Mouse (Mus musculus): ENCODE data around the gene Vmn1r142.
"Not testable (repeated sequence)": the region's sequence is repeated elsewhere in the genome, so short reads cannot be mapped to it uniquely, and the experiment has no call there.

The Vmn1r142 gene

DNA sequence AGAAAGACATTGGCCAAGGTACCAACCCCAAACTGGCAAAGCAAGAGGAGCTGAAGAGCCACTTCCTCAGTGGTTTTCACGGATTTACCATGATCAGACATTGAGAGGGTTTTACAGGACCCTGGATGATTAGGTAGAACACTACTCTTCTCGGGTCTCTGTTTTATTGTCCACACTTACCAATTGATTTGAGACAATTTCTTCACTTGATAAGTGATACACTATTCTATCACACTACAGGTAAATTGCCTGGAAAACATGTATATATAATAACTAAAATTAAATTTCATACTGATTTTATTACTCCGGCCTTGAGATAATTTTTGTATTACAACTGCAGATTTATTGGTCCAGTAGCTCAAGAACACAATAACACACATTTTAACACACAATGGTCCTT lies at the start of gene Vmn1r142:
Vmn1r142 (minus strand) TSS at position 101 of the 400 bp plus-strand sequence.
- in situ Hi-C loops (cut with MboI, MseI): not testable (repeated sequence)

DNA sequence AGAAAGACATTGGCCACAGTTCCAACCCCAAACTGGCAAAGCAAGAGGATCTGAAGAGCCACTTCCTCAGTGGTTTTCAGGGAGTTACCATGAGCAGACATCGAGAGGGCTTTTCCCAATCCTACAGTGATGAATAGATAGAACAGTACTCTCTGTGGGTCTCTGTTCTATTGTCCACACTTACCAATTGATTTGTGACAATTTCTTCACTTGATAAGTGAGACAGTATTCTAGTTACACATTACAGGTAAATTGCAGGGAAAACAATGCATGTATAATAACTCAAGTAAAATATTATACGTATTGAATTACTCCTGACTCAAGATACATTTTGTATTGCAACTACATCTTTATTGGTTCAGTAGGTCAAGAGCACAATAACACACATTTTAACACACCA lies 37.3 kb upstream of the Vmn1r142 start, which contains the start of gene Gm8653:
Gm8653 (minus strand) TSS at position 101 of the 400 bp plus-strand sequence.
- in situ Hi-C loops (cut with MboI, MseI): not testable (repeated sequence)

DNA sequence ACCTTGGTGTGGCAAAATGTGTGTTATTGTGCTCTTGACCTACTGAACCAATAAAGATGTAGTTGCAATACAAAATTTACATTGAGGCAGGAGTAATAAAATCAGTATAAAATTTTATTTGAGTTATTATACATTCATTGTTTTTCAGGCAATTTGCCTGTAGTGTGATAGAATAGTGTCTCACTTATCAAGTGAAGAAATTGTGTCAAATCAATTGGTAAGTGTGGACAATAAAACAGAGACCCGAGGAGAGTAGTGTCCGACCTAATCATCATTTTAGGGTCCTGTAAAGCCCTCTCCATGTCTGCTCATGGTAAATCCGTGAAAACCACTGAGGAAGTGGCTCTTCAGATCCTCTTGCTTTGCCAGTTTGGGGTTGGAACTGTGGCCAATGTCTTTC lies 25.2 kb upstream of the Vmn1r142 start, which contains the start of gene Vmn1r143:
Vmn1r143 (plus strand) TSS at position 301 of the 400 bp plus-strand sequence.
- in situ Hi-C loops (cut with MboI, MseI): loop anchor here (25.0 kb wide), 1 partner anchor 2002 kb away; the partner anchor contains the start of gene Vmn1r95

DNA sequence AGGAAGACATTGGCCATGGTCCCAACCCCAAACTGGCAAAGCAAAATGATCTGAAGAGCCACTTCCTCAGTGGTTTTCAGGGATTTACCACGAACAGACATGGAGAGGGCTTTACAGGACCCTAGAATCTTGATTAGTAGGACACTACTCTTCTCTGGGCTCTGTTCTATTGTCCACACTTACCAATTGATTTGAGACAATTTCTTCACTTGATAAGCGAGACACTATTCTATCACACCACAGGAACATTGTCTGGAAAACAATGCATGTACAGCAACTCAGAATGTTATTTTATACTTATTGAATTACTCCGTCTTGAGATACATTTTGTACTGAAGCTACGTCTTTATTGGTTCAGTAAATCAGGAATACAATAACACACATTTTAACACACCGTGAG lies 29.2 kb downstream of the Vmn1r142 start, which contains the start of gene Gm10666:
Gm10666 (minus strand) TSS at position 101 of the 400 bp plus-strand sequence.
- in situ Hi-C loops (cut with MboI, MseI): loop anchor here (5.0 to 25.0 kb wide), 2 partner anchors 1322 to 1997 kb away; partner anchors contain the start of genes Vmn1r114 and Vmn1r93

DNA sequence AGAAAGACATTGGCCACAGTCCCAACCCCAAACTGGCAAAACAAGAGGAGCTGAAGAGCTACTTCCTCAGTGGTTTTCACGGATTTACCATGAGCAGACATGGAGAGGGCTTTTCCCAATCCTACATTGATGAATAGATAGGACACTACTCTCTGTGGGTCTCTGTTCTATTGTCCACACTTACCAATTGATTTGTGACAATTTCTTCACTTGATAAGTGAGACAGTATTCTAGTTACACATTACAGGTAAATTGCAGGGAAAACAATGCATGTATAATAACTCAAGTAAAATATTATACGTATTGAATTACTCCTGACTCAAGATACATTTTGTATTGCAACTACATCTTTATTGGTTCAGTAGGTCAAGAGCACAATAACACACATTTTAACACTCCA lies 45.7 kb downstream of the Vmn1r142 start, which contains the start of gene Gm16451:
Gm16451 (minus strand) TSS at position 101 of the 400 bp plus-strand sequence.
- in situ Hi-C loops (cut with MboI, MseI): not testable (repeated sequence)

Measured in T-helper 1 cell (primary cell).